Mouse (Mus musculus) kidney, embryonic 16.5 days (tissue): Measurements from ENCODE around the gene Hmx1. TPM values are rescaled to one million over a fixed set of nuclear protein-coding genes. Genes with fewer than 3 reads are reported as not detected.

ENCODE experiments used
- ATAC-seq: fragments of 200-750 bp; cut with Nextera tagmentation; 2 replicates; pipeline ENCODE4 v1.8.0; 2017; ENCODE audit warnings: moderate TSS enrichment; ENCODE audit not compliant: low FRiP score, low TSS enrichment
- H3K27ac ChIP-seq: fragments of 300-500 bp; sonication (generic); 2 replicates; pipeline ENCODE4 v1.5.1; 2014; ENCODE audit warnings: low read length
- H3K27me3 ChIP-seq: fragments of 300-500 bp; sonication (generic); 2 replicates; pipeline ENCODE4 v1.6.1; 2014; ENCODE audit warnings: low read length, control low read depth, mixed read lengths; ENCODE audit not compliant: insufficient read depth
- H3K36me3 ChIP-seq: fragments of 300-500 bp; sonication (generic); 2 replicates; pipeline ENCODE4 v1.6.1; 2014; ENCODE audit warnings: low read length, control low read depth, mixed read lengths; ENCODE audit not compliant: insufficient read depth
- H3K4me1 ChIP-seq: fragments of 300-500 bp; sonication (generic); 2 replicates; pipeline ENCODE4 v1.6.1; 2014; ENCODE audit warnings: low read length, control low read depth, mixed read lengths; ENCODE audit not compliant: insufficient read depth
- H3K4me2 ChIP-seq: fragments of 300-500 bp; sonication (generic); replicated peaks from 2 replicates; pipeline ENCODE4 v1.6.1; 2014; ENCODE audit warnings: low read depth, low read length
- H3K4me3 ChIP-seq: fragments of 300-500 bp; sonication (generic); 2 replicates; pipeline ENCODE4 v1.5.1; 2014; ENCODE audit warnings: mild to moderate bottlenecking, low read length
- H3K9ac ChIP-seq: fragments of 300-500 bp; sonication (generic); replicated peaks from 2 replicates; pipeline ENCODE4 v1.6.1; 2014; ENCODE audit warnings: low read length
- H3K9me3 ChIP-seq: fragments of 300-500 bp; sonication (generic); 2 replicates; pipeline ENCODE4 v1.6.1; 2016; ENCODE audit warnings: low read length, control low read depth
- WGBS: fragments of 180-500 bp; shearing (Covaris S2); extraction: QIAGEN DNeasy Blood & Tissue Kit; methylation state at CpG from one replicate; pipeline ENCODE4 v1.1.7; 2014; 5-methylcytosine and 5-hydroxymethylcytosine counted together
- polyA plus RNA-seq: library from polyadenylated mRNA; unstranded; fragments of >200 nt; fragmentation: Nextera tagmentation; extraction: Ambion mirVana; gene quantifications from 2 replicates; pipeline ENCODE4 v1.2.1, GENCODE M21; 2015

The Hmx1 gene
- polyA plus RNA-seq, 1 experiment from 2014 or later, result not detected

DNA sequence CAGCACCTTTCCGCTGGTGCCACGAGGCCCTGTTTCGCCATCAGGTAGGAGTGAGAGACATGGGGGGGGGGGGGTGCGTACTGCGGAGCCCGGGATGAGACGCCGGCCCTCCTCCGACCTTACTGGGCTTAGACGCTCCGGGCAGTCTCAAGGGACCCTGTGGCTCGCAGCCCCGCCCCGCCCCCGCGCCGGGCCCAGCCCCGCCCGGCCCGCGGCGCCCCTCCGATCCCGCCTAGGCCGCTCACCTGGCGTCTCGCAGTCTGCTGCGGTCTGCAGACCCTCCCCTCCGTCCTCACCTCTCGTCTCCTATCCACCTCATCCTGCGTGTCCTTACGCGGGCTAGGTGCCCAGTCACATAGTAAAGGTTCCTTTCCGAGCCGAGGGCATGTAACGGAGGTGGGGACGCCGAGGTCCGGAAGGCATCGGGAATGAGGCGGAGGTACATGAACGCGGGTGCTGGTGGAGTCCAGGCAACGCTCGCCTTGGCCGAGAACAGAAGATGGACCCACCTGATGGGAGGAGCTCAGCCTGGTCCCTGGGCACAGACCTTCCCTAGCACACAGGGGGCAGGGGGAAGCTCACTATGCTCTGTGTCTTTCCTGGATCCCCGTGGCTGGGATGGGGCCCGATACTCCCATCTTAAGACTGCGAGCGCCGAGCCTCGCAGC is 8.9 kb downstream of the Hmx1 start:
- H3K9me3 ChIP-seq, result no peaks in the 10 kb centered on the region
- no peak overlapping the region for H3K9ac ChIP-seq
- H3K4me2 ChIP-seq, result peak overlapping the region; percentile 17
- peaks cover 6% of the 10 kb centered on the region for H3K4me1 ChIP-seq
- peaks cover 98% of the 10 kb centered on the region for H3K27me3 ChIP-seq
- under 1% methylated on average over 39 of the region's 52 CpGs for WGBS
- no peak overlapping the region for H3K27ac ChIP-seq
- H3K4me3 ChIP-seq, result peak overlapping the region; percentile 22
- no peaks in the 10 kb centered on the region for H3K36me3 ChIP-seq
- 0 out of 2 replicates have a peak, but pooled peaks have one; percentile 40 for ATAC-seq

- peaks cover 98% of the 10 kb centered on the region for H3K27me3 ChIP-seq
- no peak overlapping the region for H3K27ac ChIP-seq
- H3K9ac ChIP-seq, result no peak overlapping the region
- no peak for ATAC-seq
- H3K36me3 ChIP-seq, result no peaks in the 10 kb centered on the region
- WGBS, result under 1% methylated on average over 14 of the region's 14 CpGs
- peaks cover 6% of the 10 kb centered on the region for H3K4me1 ChIP-seq
- no peak overlapping the region; the same call in 1 of the 2 replicates for H3K4me3 ChIP-seq
- no peak overlapping the region for H3K4me2 ChIP-seq
- no peaks in the 10 kb centered on the region for H3K9me3 ChIP-seq
Observed at GRCm38 (mm10) chr5:35398310-35398910, 9.5 kb downstream of the Hmx1 start.

- no peaks in the 10 kb centered on the region for H3K9me3 ChIP-seq
- WGBS, result 2% methylated on average over 7 of the region's 7 CpGs
- H3K27me3 ChIP-seq, result peaks cover 98% of the 10 kb centered on the region
- no peaks in the 10 kb centered on the region for H3K36me3 ChIP-seq
- H3K27ac ChIP-seq, result no peak overlapping the region
- ATAC-seq, result no peak
- no peak overlapping the region for H3K9ac ChIP-seq
- no peak overlapping the region for H3K4me2 ChIP-seq
- peaks cover 6% of the 10 kb centered on the region for H3K4me1 ChIP-seq
- H3K4me3 ChIP-seq, result no peak overlapping the region
Observed at GRCm38 (mm10) chr5:35399061-35399460, 10.2 kb downstream of the Hmx1 start.

GRCm38 (mm10) chr5:35399704-35400320 is 10.9 kb downstream of the Hmx1 start:
- under 1% methylated on average over 48 of the region's 48 CpGs for WGBS
- no peak overlapping the region for H3K4me2 ChIP-seq
- H3K27me3 ChIP-seq, result peaks cover 98% of the 10 kb centered on the region
- H3K36me3 ChIP-seq, result no peaks in the 10 kb centered on the region
- H3K9me3 ChIP-seq, result no peaks in the 10 kb centered on the region
- H3K4me3 ChIP-seq, result no peak overlapping the region; the same call in 1 of the 2 replicates
- peaks cover 6% of the 10 kb centered on the region for H3K4me1 ChIP-seq
- H3K27ac ChIP-seq, result no peak overlapping the region
- no peak for ATAC-seq
- H3K9ac ChIP-seq, result no peak overlapping the region

GRCm38 (mm10) chr5:35401240-35401639 is 12.3 kb downstream of the Hmx1 start:
- no peaks in the 10 kb centered on the region for H3K36me3 ChIP-seq
- no peaks in the 10 kb centered on the region for H3K9me3 ChIP-seq
- no peak overlapping the region for H3K27ac ChIP-seq
- no peak for ATAC-seq
- no peak overlapping the region for H3K9ac ChIP-seq
- H3K4me1 ChIP-seq, result peaks cover 6% of the 10 kb centered on the region
- H3K4me2 ChIP-seq, result no peak overlapping the region
- H3K27me3 ChIP-seq, result peaks cover 92% of the 10 kb centered on the region
- H3K4me3 ChIP-seq, result no peak overlapping the region
- WGBS, result 2% methylated on average over 8 of the region's 8 CpGs

- no peak overlapping the region for H3K9ac ChIP-seq
- no peaks in the 10 kb centered on the region for H3K9me3 ChIP-seq
- no peak overlapping the region for H3K4me2 ChIP-seq
- peaks cover 31% of the 10 kb centered on the region for H3K27me3 ChIP-seq
- no peaks in the 10 kb centered on the region for H3K36me3 ChIP-seq
- H3K27ac ChIP-seq, result no peak overlapping the region
- H3K4me3 ChIP-seq, result no peak overlapping the region
- no peaks in the 10 kb centered on the region for H3K4me1 ChIP-seq
- no peak for ATAC-seq
- 66% methylated on average over 9 of the region's 9 CpGs for WGBS
Observed at GRCm38 (mm10) chr5:35407411-35407930, 18.6 kb downstream of the Hmx1 start.

DNA sequence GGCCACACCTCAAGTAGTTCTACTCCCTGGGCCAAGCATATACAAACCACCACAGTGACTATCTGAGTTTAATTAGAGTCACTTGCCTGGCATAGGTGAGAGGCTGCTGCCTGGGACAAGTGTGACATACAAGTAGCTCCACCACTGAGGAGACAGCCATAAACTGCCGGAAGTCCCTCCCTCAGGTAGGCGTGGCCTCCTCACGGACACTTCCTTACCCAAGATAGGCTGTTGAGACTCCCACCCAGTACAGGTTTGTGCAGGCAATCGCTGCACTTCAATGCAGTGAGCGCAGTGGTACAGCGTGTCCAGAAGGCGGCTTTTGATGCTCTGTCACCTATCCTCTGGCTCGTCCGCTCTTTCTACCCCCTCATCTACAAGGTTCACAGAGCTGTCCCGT is 22.1 kb downstream of the Hmx1 start:
- Histone ChIP-seq H3K36me3 (no peaks in the 10 kb centered on the region), H3K4me3 (no peak overlapping the region), H3K4me1 (no peaks in the 10 kb centered on the region), H3K27ac (no peak overlapping the region), H3K27me3 (no peaks in the 10 kb centered on the region; the same call in 1 of the 2 replicates), H3K9me3 (no peaks in the 10 kb centered on the region), H3K4me2 (no peak overlapping the region), H3K9ac (no peak overlapping the region)
- no peak for ATAC-seq
- WGBS, result 67% methylated on average over 10 of the region's 10 CpGs

DNA sequence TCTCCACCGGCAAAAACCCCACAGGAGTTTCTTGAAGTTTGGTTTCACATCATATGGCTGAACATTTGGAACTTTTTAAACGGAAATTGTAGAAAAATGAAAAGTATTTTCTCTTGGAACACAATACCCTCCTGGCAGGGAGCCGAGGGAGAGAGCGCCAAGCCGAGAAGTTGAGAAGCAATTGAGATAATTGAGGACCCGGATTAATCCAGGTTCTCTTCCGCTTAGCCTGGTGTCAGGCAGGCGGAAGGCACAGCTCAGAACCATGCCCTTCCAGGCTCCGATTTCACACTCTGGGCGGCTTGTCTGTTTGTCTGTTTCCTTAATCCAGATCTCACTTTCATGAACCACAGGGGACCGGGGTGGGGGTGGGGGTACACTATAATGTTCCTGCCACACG is 23.9 kb downstream of the Hmx1 start:
- WGBS, result 29% methylated on average over 12 of the region's 12 CpGs
- Histone ChIP-seq H3K9ac (no peak overlapping the region), H3K4me3 (no peak overlapping the region), H3K9me3 (no peaks in the 10 kb centered on the region), H3K4me1 (no peaks in the 10 kb centered on the region), H3K27me3 (no peaks in the 10 kb centered on the region; the same call in 1 of the 2 replicates), H3K4me2 (no peak overlapping the region), H3K27ac (no peak overlapping the region), H3K36me3 (no peaks in the 10 kb centered on the region)
- no peak for ATAC-seq

- Histone ChIP-seq H3K27me3 (no peaks in the 10 kb centered on the region), H3K4me1 (no peaks in the 10 kb centered on the region), H3K4me3 (no peak overlapping the region), H3K4me2 (no peak overlapping the region), H3K27ac (no peak overlapping the region), H3K36me3 (no peaks in the 10 kb centered on the region), H3K9me3 (no peaks in the 10 kb centered on the region), H3K9ac (no peak overlapping the region)
- no peak for ATAC-seq
- WGBS, result 20% methylated on average over 7 of the region's 7 CpGs
Observed at GRCm38 (mm10) chr5:35417707-35418106, 28.8 kb downstream of the Hmx1 start.

- H3K4me1 ChIP-seq, result no peaks in the 10 kb centered on the region
- no peak overlapping the region for H3K4me3 ChIP-seq
- H3K27ac ChIP-seq, result no peak overlapping the region
- H3K9me3 ChIP-seq, result no peaks in the 10 kb centered on the region
- ATAC-seq, result no peak
- H3K27me3 ChIP-seq, result no peaks in the 10 kb centered on the region
- no peak overlapping the region for H3K4me2 ChIP-seq
- 77% methylated on average over 4 of the region's 4 CpGs for WGBS
- no peak overlapping the region for H3K9ac ChIP-seq
- H3K36me3 ChIP-seq, result no peaks in the 10 kb centered on the region
Observed at GRCm38 (mm10) chr5:35421622-35422021, 32.7 kb downstream of the Hmx1 start.
